Mouse (Mus musculus) stomach, postnatal 0 days (tissue): ENCODE measurements around the gene Mast4.

ENCODE experiments used
- CTCF ChIP-seq: IDR thresholded peaks from 2 replicates; pipeline ENCODE4 v1.5.1; 2016; ENCODE audit warnings: antibody characterized with exemption, low read depth, mild to moderate bottlenecking, moderate library complexity
- EP300 ChIP-seq: optimal IDR thresholded peaks from 2 replicates; pipeline ENCODE3; 2016; ENCODE audit warnings: antibody characterized with exemption

DNA sequence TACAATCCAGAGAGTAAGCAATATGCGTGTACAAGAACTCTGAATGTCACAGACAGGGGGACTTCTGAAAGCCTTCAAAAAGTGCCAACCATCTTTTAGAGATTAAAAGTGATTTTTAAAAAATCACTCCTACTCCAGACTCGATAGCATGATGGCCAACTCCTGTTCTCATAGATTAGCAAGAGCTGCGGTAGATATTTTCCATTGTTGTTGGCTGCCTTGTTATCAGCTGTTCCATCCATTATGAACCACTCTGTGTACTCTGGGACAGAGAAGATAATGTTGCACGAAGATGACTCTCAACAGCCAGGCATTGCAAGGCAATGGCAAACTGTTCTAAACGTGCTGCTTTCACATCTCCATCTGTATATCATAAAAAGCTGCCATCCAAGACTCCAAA is 360.4 kb downstream of the Mast4 start:
- no peak for TF ChIP-seq EP300
- TF ChIP-seq CTCF = no peak
